Mouse (Mus musculus): ENCODE results near the gene Fam69b. TPM values are rescaled to one million over a fixed set of nuclear protein-coding genes. Genes with fewer than 3 reads are reported as not detected.
"Not testable (repeated sequence)": the region's sequence is repeated elsewhere in the genome, so short reads cannot be mapped to it uniquely, and the experiment has no call there.

Gene Fam69b
- polyA plus RNA-seq, 1 experiment, result 5.3 TPM

GRCm38 (mm10) chr2:26661768-26662508 lies 33.7 kb downstream of the Fam69b start:
- H3K27me3 ChIP-seq (ENCODE audit: control insufficient read depth, insufficient read depth, low read length, poor library complexity, severe bottlenecking), result no peaks in the 10 kb centered on the region
- H3K4me1 ChIP-seq (ENCODE audit: control insufficient read depth, insufficient read depth, low read length), result no peaks in the 10 kb centered on the region
- peak; percentile 45 for TF ChIP-seq CTCF (IDR thresholded peaks at IDR 0.05; ENCODE audit: low read depth, low read length)
- TF ChIP-seq EP300 (IDR thresholded peaks at IDR 0.05; ENCODE audit: insufficient read depth, low read depth, low read length), result no peak
- H3K36me3 ChIP-seq (ENCODE audit: control insufficient read depth, insufficient read depth, low read length, poor library complexity, severe bottlenecking), result no peaks in the 10 kb centered on the region
- peaks cover 13% of the 10 kb centered on the region for H3K9me3 ChIP-seq (replicated peaks; ENCODE audit: control insufficient read depth, insufficient read depth, low read length, poor library complexity, severe bottlenecking)
- 0 out of 2 replicates have a peak overlapping the region, but pooled peaks have one; percentile 0 for H3K9ac ChIP-seq (ENCODE audit: low read depth, poor library complexity, severe bottlenecking)
- no peak overlapping the region for H3K27ac ChIP-seq (ENCODE audit: insufficient read depth, low read length)
- H3K4me3 ChIP-seq (ENCODE audit: low read depth, low read length), result no peak overlapping the region

- H3K4me1 ChIP-seq (ENCODE audit: control insufficient read depth, insufficient read depth, low read length), result no peaks in the 10 kb centered on the region
- H3K9ac ChIP-seq (ENCODE audit: low read depth, poor library complexity, severe bottlenecking), result no peak overlapping the region
- no peaks in the 10 kb centered on the region for H3K36me3 ChIP-seq (ENCODE audit: control insufficient read depth, insufficient read depth, low read length, poor library complexity, severe bottlenecking)
- H3K27me3 ChIP-seq (ENCODE audit: control insufficient read depth, insufficient read depth, low read length, poor library complexity, severe bottlenecking), result no peaks in the 10 kb centered on the region
- no peak overlapping the region for H3K4me3 ChIP-seq (ENCODE audit: low read depth, low read length)
- TF ChIP-seq EP300 (IDR thresholded peaks at IDR 0.05; ENCODE audit: insufficient read depth, low read depth, low read length) (no peak), CTCF (IDR thresholded peaks at IDR 0.05; ENCODE audit: low read depth, low read length) (no peak)
- H3K9me3 ChIP-seq (replicated peaks; ENCODE audit: control insufficient read depth, insufficient read depth, low read length, poor library complexity, severe bottlenecking), result peaks cover 13% of the 10 kb centered on the region
- H3K27ac ChIP-seq (ENCODE audit: insufficient read depth, low read length), result no peak overlapping the region
Observed at GRCm38 (mm10) chr2:26662509-26662882, 34.2 kb downstream of the Fam69b start.

GRCm38 (mm10) chr2:26663112-26663511 lies 34.9 kb downstream of the Fam69b start:
- Histone ChIP-seq H3K36me3 (ENCODE audit: control insufficient read depth, insufficient read depth, low read length, poor library complexity, severe bottlenecking) (no peaks in the 10 kb centered on the region), H3K9ac (ENCODE audit: low read depth, poor library complexity, severe bottlenecking) (no peak overlapping the region), H3K4me1 (ENCODE audit: control insufficient read depth, insufficient read depth, low read length) (no peaks in the 10 kb centered on the region), H3K27ac (ENCODE audit: insufficient read depth, low read length) (no peak overlapping the region), H3K4me3 (ENCODE audit: low read depth, low read length) (no peak overlapping the region), H3K27me3 (ENCODE audit: control insufficient read depth, insufficient read depth, low read length, poor library complexity, severe bottlenecking) (no peaks in the 10 kb centered on the region), H3K9me3 (replicated peaks; ENCODE audit: control insufficient read depth, insufficient read depth, low read length, poor library complexity, severe bottlenecking) (peaks cover 13% of the 10 kb centered on the region)
- no peak for TF ChIP-seq POLR2A (IDR thresholded peaks at IDR 0.05; ENCODE audit: insufficient read depth, low read length)
- no peak for TF ChIP-seq EP300 (IDR thresholded peaks at IDR 0.05; ENCODE audit: insufficient read depth, low read depth, low read length)
- no peak for TF ChIP-seq CTCF (IDR thresholded peaks at IDR 0.05; ENCODE audit: low read depth, low read length)

- not testable (repeated sequence) for H3K9ac ChIP-seq (ENCODE audit: low read depth, poor library complexity, severe bottlenecking); H3K27me3 ChIP-seq (ENCODE audit: control insufficient read depth, insufficient read depth, low read length, poor library complexity, severe bottlenecking)
- TF ChIP-seq CTCF (IDR thresholded peaks at IDR 0.05; ENCODE audit: low read depth, low read length), result peak; percentile 16
Observed at GRCm38 (mm10) chr2:26663551-26663950, 35.3 kb downstream of the Fam69b start.

GRCm38 (mm10) chr2:26668746-26669145 lies 40.5 kb downstream of the Fam69b start:
- no peaks in the 10 kb centered on the region for H3K4me1 ChIP-seq (ENCODE audit: control insufficient read depth, insufficient read depth, low read length)
- H3K9me3 ChIP-seq (replicated peaks; ENCODE audit: control insufficient read depth, insufficient read depth, low read length, poor library complexity, severe bottlenecking), result peaks cover 11% of the 10 kb centered on the region
- TF ChIP-seq CTCF (IDR thresholded peaks at IDR 0.05; ENCODE audit: low read depth, low read length) (no peak), POLR2A (IDR thresholded peaks at IDR 0.05; ENCODE audit: insufficient read depth, low read length) (no peak), EP300 (IDR thresholded peaks at IDR 0.05; ENCODE audit: insufficient read depth, low read depth, low read length) (no peak)

More at GRCm38 (mm10) chr2:26663551-26663950, 35.3 kb downstream of the Fam69b start:
- not testable (repeated sequence) for H3K4me3 ChIP-seq (ENCODE audit: low read depth, low read length); H3K36me3 ChIP-seq (ENCODE audit: control insufficient read depth, insufficient read depth, low read length, poor library complexity, severe bottlenecking); H3K27ac ChIP-seq (ENCODE audit: insufficient read depth, low read length); H3K4me1 ChIP-seq (ENCODE audit: control insufficient read depth, insufficient read depth, low read length)
- peaks cover 13% of the 10 kb centered on the region for H3K9me3 ChIP-seq (replicated peaks; ENCODE audit: control insufficient read depth, insufficient read depth, low read length, poor library complexity, severe bottlenecking)

GRCm38 (mm10) chr2:26671182-26671581 lies 42.9 kb downstream of the Fam69b start, which contains the start of gene Lcn4:
Gene Lcn4 (minus strand): TSS chr2:26671282.
- no peak within 1 kb of the TSS for H3K9ac ChIP-seq (ENCODE audit: low read depth, poor library complexity, severe bottlenecking)
- no peak within 1 kb of the TSS for H3K4me3 ChIP-seq (ENCODE audit: low read depth, low read length)
- no peak within 1 kb of the TSS for H3K27ac ChIP-seq (ENCODE audit: insufficient read depth, low read length)
- TF ChIP-seq EP300 (IDR thresholded peaks at IDR 0.05; ENCODE audit: insufficient read depth, low read depth, low read length), result no peak
- TF ChIP-seq POLR2A (IDR thresholded peaks at IDR 0.05; ENCODE audit: insufficient read depth, low read length), result no peak
- no peak for TF ChIP-seq CTCF (IDR thresholded peaks at IDR 0.05; ENCODE audit: low read depth, low read length)
- no peaks in the 10 kb centered on the region for H3K4me1 ChIP-seq (ENCODE audit: control insufficient read depth, insufficient read depth, low read length)
- H3K9me3 ChIP-seq (replicated peaks; ENCODE audit: control insufficient read depth, insufficient read depth, low read length, poor library complexity, severe bottlenecking), result no peaks in the 10 kb centered on the region; the same call in 1 of the 2 replicates
- H3K27me3 ChIP-seq (ENCODE audit: control insufficient read depth, insufficient read depth, low read length, poor library complexity, severe bottlenecking), result no peaks in the 10 kb centered on the region
- no peaks in the 10 kb centered on the region for H3K36me3 ChIP-seq (ENCODE audit: control insufficient read depth, insufficient read depth, low read length, poor library complexity, severe bottlenecking)

More at GRCm38 (mm10) chr2:26668746-26669145, 40.5 kb downstream of the Fam69b start:
- Histone ChIP-seq H3K27me3 (ENCODE audit: control insufficient read depth, insufficient read depth, low read length, poor library complexity, severe bottlenecking) (no peaks in the 10 kb centered on the region), H3K4me3 (ENCODE audit: low read depth, low read length) (no peak overlapping the region), H3K36me3 (ENCODE audit: control insufficient read depth, insufficient read depth, low read length, poor library complexity, severe bottlenecking) (no peaks in the 10 kb centered on the region), H3K27ac (ENCODE audit: insufficient read depth, low read length) (no peak overlapping the region), H3K9ac (ENCODE audit: low read depth, poor library complexity, severe bottlenecking) (no peak overlapping the region)

Other genes starting within 250 kb of the Fam69b start
- gene Snapc4, start 247.8 kb upstream of the Fam69b start, polyA plus RNA-seq (2011; ENCODE audit: insufficient read depth, insufficient read length, low read depth, missing spikeins), result 51.4 and 54.3 TPM in 2 replicates
- 68.4 and 83.0 TPM in 2 replicates for gene Entr1, start 239.1 kb upstream of the Fam69b start, polyA plus RNA-seq (2011; ENCODE audit: insufficient read depth, insufficient read length, low read depth, missing spikeins)
- 161 and 167 TPM in 2 replicates for gene Pmpca, start 239.1 kb upstream of the Fam69b start, polyA plus RNA-seq (2011; ENCODE audit: insufficient read depth, insufficient read length, low read depth, missing spikeins)
- 7.3 and 15.3 TPM in 2 replicates for gene Inpp5e, start 219.3 kb upstream of the Fam69b start, polyA plus RNA-seq (2011; ENCODE audit: insufficient read depth, insufficient read length, low read depth, missing spikeins)
- 51.5 and 55.5 TPM in 2 replicates for gene Sec16a, start 183.2 kb upstream of the Fam69b start, polyA plus RNA-seq (2011; ENCODE audit: insufficient read depth, insufficient read length, low read depth, missing spikeins)
- 31.1 and 31.9 TPM in 2 replicates for gene Notch1, start 111.8 kb upstream of the Fam69b start, polyA plus RNA-seq (2011; ENCODE audit: insufficient read depth, insufficient read length, low read depth, missing spikeins)
- 37.7 and 41.1 TPM in 2 replicates for gene Egfl7, start 48.4 kb upstream of the Fam69b start, polyA plus RNA-seq (2011; ENCODE audit: insufficient read depth, insufficient read length, low read depth, missing spikeins)
- not detected in 2 replicates for gene Gm20532, start 41.8 kb upstream of the Fam69b start, polyA plus RNA-seq (2011; ENCODE audit: insufficient read depth, insufficient read length, low read depth, missing spikeins)
- 19.7 and 21.0 TPM in 2 replicates for gene Agpat2, start 24.0 kb upstream of the Fam69b start, polyA plus RNA-seq (2011; ENCODE audit: insufficient read depth, insufficient read length, low read depth, missing spikeins)
- not detected in 2 replicates for gene Lcn4, start 42.8 kb downstream of the Fam69b start, polyA plus RNA-seq (2011; ENCODE audit: insufficient read depth, insufficient read length, low read depth, missing spikeins)
- not detected in 2 replicates for gene Abo, start 236.5 kb downstream of the Fam69b start, polyA plus RNA-seq (2011; ENCODE audit: insufficient read depth, insufficient read length, low read depth, missing spikeins)